Comparison of ENCODE assay signal across 27 mouse cellular contexts in genomic region chr4:68633299-68633698, GRCm38 (mm10).
"Had no signal": no experiment of that assay in that cellular context is flagged by ENCODE, and none has a peak within 500 bp of the region (broad histone marks: within the 10 kb centered on the region; RNA-seq: fewer than 3 reads in every experiment).

No protein-coding gene starts in this region.

- H3K4me1 ChIP-seq: embryonic facial prominence, embryonic 10.5 days; embryonic facial prominence, embryonic 12.5 days; embryonic facial prominence, embryonic 13.5 days; embryonic facial prominence, embryonic 15.5 days; forebrain, embryonic 10.5 days; forebrain, embryonic 12.5 days; forebrain, embryonic 13.5 days; forebrain, embryonic 15.5 days had no signal

- ATAC-seq: forebrain, embryonic 13.5 days; forebrain, embryonic 14.5 days; forebrain, embryonic 15.5 days; forebrain, embryonic 16.5 days; forebrain, postnatal 0 days had no signal

- H3K9me3 ChIP-seq: embryonic facial prominence, embryonic 10.5 days; embryonic facial prominence, embryonic 12.5 days; embryonic facial prominence, embryonic 13.5 days; embryonic facial prominence, embryonic 15.5 days; forebrain, embryonic 10.5 days; forebrain, embryonic 12.5 days; forebrain, embryonic 13.5 days; forebrain, embryonic 15.5 days had no signal

- DNase-seq: cerebellum, adult 18-20 months; cerebellum, adult 2 months; cerebellum, adult 8-10 months; cerebellum, adult 9-10 months; cerebellum, adult 9-11 months; cerebellum, postnatal 14 days; cerebellum, postnatal 25 days; cerebellum, postnatal 36 days; embryo, embryonic 11 days; forebrain, postnatal 0 days; gastrocnemius, adult 2 months; gastrocnemius, postnatal 10 days; gastrocnemius, postnatal 14 days; gastrocnemius, postnatal 25 days; gastrocnemius, postnatal 36 days; heart, adult 11 months had no signal

- H3K4me3 ChIP-seq: embryonic facial prominence, embryonic 10.5 days; embryonic facial prominence, embryonic 12.5 days; embryonic facial prominence, embryonic 13.5 days; embryonic facial prominence, embryonic 15.5 days; erythroblast, embryonic 14.5 days; forebrain, embryonic 10.5 days; forebrain, embryonic 12.5 days; forebrain, embryonic 13.5 days; forebrain, embryonic 15.5 days; gastrocnemius, adult 2 months had no signal

- H3K27me3 ChIP-seq: embryonic facial prominence, embryonic 12.5 days; embryonic facial prominence, embryonic 13.5 days; embryonic facial prominence, embryonic 15.5 days; forebrain, embryonic 12.5 days; forebrain, embryonic 13.5 days; forebrain, embryonic 15.5 days had no signal

- H3K27ac ChIP-seq: embryonic facial prominence, embryonic 10.5 days; embryonic facial prominence, embryonic 12.5 days; embryonic facial prominence, embryonic 13.5 days; embryonic facial prominence, embryonic 15.5 days; forebrain, embryonic 10.5 days; forebrain, embryonic 12.5 days; forebrain, embryonic 13.5 days; forebrain, embryonic 15.5 days; gastrocnemius, adult 2 months had no signal

- H3K36me3 ChIP-seq: embryonic facial prominence, embryonic 10.5 days; embryonic facial prominence, embryonic 12.5 days; embryonic facial prominence, embryonic 13.5 days; embryonic facial prominence, embryonic 15.5 days; forebrain, embryonic 10.5 days; forebrain, embryonic 12.5 days; forebrain, embryonic 15.5 days had no signal

- H3K9ac ChIP-seq: embryonic facial prominence, embryonic 12.5 days; embryonic facial prominence, embryonic 13.5 days; embryonic facial prominence, embryonic 15.5 days; forebrain, embryonic 12.5 days; forebrain, embryonic 13.5 days; forebrain, embryonic 15.5 days; forebrain, postnatal 0 days had no signal

- H3K4me2 ChIP-seq: embryonic facial prominence, embryonic 12.5 days; embryonic facial prominence, embryonic 13.5 days; embryonic facial prominence, embryonic 15.5 days; forebrain, embryonic 12.5 days; forebrain, embryonic 13.5 days; forebrain, embryonic 15.5 days had no signal
